Mouse (Mus musculus) lung, adult 2 months (tissue): Measurements from ENCODE around the gene Ebf3.

ENCODE experiments used
- CTCF ChIP-seq: fragments of 200-500 bp; IDR thresholded peaks from 2 replicates; pipeline ENCODE4 v1.5.1; 2011; ENCODE audit warnings: mild to moderate bottlenecking, low read length, control low read depth; ENCODE audit not compliant: insufficient read depth
- POLR2A ChIP-seq: fragments of 200-500 bp; IDR thresholded peaks from 2 replicates; pipeline ENCODE4 v1.6.1; 2011; ENCODE audit warnings: low read depth, mild to moderate bottlenecking, control low read depth, low read length, borderline replicate concordance; ENCODE audit errors: extremely low read depth

- no peak for TF ChIP-seq POLR2A
- TF ChIP-seq CTCF: no peak
Observed at GRCm38 (mm10) chr7:137208556-137208955, 105.7 kb downstream of the Ebf3 start.
